ENCODE assay signal across 14 mouse cellular contexts in genomic region chr11:101477552-101478211, GRCm38 (mm10). TPM values are rescaled to one million over a fixed set of nuclear protein-coding genes. Genes with fewer than 3 reads are reported as not detected.
DNase-seq lines count a peak whose midpoint lies in the region; ATAC-seq and TF ChIP-seq lines count a peak whose summit lies in the region.
"Had no signal": no experiment of that assay in that cellular context is flagged by ENCODE, and none has a peak within 500 bp of the region (broad histone marks: within the 10 kb centered on the region; RNA-seq: fewer than 3 reads in every experiment).

No protein-coding gene starts in this region.

- H3K27me3 ChIP-seq in intestine, embryonic 14.5 days (replicated peaks; ENCODE audit: control insufficient read depth, insufficient read depth, low read length): no peaks in the 10 kb centered on the region
- no peaks in the 10 kb centered on the region for H3K27me3 ChIP-seq in intestine, postnatal 0 days (replicated peaks; ENCODE audit: control insufficient read depth, insufficient read depth, low read length)
- H3K27me3 ChIP-seq in forebrain, embryonic 11.5 days (ENCODE audit: control insufficient read depth, insufficient read depth, low read length): no peaks in the 10 kb centered on the region
- H3K27me3 ChIP-seq in hindbrain, postnatal 0 days (ENCODE audit: insufficient read depth, low read length): no peaks in the 10 kb centered on the region
- H3K27me3 ChIP-seq in neural tube, embryonic 13.5 days: no peaks in the 10 kb centered on the region

- no peaks in the 10 kb centered on the region for H3K9me3 ChIP-seq in intestine, embryonic 14.5 days (ENCODE audit: control insufficient read depth, low read length)
- H3K9me3 ChIP-seq in intestine, postnatal 0 days (ENCODE audit: control insufficient read depth): no peaks in the 10 kb centered on the region
- no peaks in the 10 kb centered on the region for H3K9me3 ChIP-seq in forebrain, embryonic 11.5 days (ENCODE audit: control insufficient read depth, low read length)
- no peaks in the 10 kb centered on the region for H3K9me3 ChIP-seq in hindbrain, postnatal 0 days (ENCODE audit: low read length)
- H3K9me3 ChIP-seq in neural tube, embryonic 13.5 days: no peaks in the 10 kb centered on the region

- WGBS in intestine, embryonic 14.5 days: 67% methylated on average over 10 of the region's 10 CpGs
- 77% methylated on average over 10 of the region's 10 CpGs for WGBS in intestine, postnatal 0 days
- WGBS in forebrain, embryonic 11.5 days: 36% methylated on average over 10 of the region's 10 CpGs
- WGBS in hindbrain, postnatal 0 days: 13% methylated on average over 10 of the region's 10 CpGs
- 13% methylated on average over 10 of the region's 10 CpGs for WGBS in neural tube, embryonic 13.5 days
- 76% methylated on average over 10 of the region's 10 CpGs for WGBS in lung, adult 2 months

- H3K9ac ChIP-seq in intestine, embryonic 14.5 days (ENCODE audit: low read length): no peak overlapping the region
- no peak overlapping the region for H3K9ac ChIP-seq in intestine, postnatal 0 days (ENCODE audit: low read depth, low read length)
- peak overlapping the region; percentile 25; the same call in 1 of the 2 replicates for H3K9ac ChIP-seq in forebrain, embryonic 11.5 days (ENCODE audit: low read length)
- no peak overlapping the region for H3K9ac ChIP-seq in hindbrain, postnatal 0 days (replicated peaks; ENCODE audit: low read length)
- no peak overlapping the region for H3K9ac ChIP-seq in neural tube, embryonic 13.5 days

- TF ChIP-seq POLR2A in lung, adult 2 months (IDR thresholded peaks at IDR 0.05; ENCODE audit: borderline replicate concordance, extremely low read depth, low read depth, low read length): no peak

- no peak overlapping the region for H3K4me3 ChIP-seq in intestine, embryonic 14.5 days (ENCODE audit: low read depth, low read length)
- H3K4me3 ChIP-seq in intestine, postnatal 0 days (ENCODE audit: low read depth, low read length): no peak overlapping the region
- H3K4me3 ChIP-seq in forebrain, embryonic 11.5 days (ENCODE audit: low read depth, low read length): no peak overlapping the region
- no peak overlapping the region for H3K4me3 ChIP-seq in hindbrain, postnatal 0 days (ENCODE audit: low read length)
- H3K4me3 ChIP-seq in neural tube, embryonic 13.5 days: no peak overlapping the region
- no peak overlapping the region for H3K4me3 ChIP-seq in lung, adult 2 months (replicated peaks; ENCODE audit: extremely low read depth, low read depth, low read length)
- H3K4me3 ChIP-seq: erythroblast, embryonic 14.5 days had no signal

- TF ChIP-seq CTCF in intestine, postnatal 0 days (IDR thresholded peaks at IDR 0.05; ENCODE audit: low read depth): no peak
- TF ChIP-seq CTCF in hindbrain, postnatal 0 days (IDR thresholded peaks at IDR 0.05; ENCODE audit: low read depth): peak; percentile 1; the same call in 1 of the 2 replicates
- no peak for TF ChIP-seq CTCF in lung, adult 2 months (IDR thresholded peaks at IDR 0.05; ENCODE audit: insufficient read depth, low read length)

- H3K27ac ChIP-seq in intestine, embryonic 14.5 days (ENCODE audit: low read depth): no peak overlapping the region
- no peak overlapping the region for H3K27ac ChIP-seq in intestine, postnatal 0 days (ENCODE audit: low read depth, low read length)
- peak overlapping the region; percentile 93 for H3K27ac ChIP-seq in forebrain, embryonic 11.5 days (ENCODE audit: low read depth, low read length)
- H3K27ac ChIP-seq in hindbrain, postnatal 0 days: peak overlapping the region; percentile 86
- H3K27ac ChIP-seq in neural tube, embryonic 13.5 days (replicated peaks): peak overlapping the region; percentile 90

- ATAC-seq in intestine, embryonic 14.5 days (replicated peaks; ENCODE audit: low FRiP score, low TSS enrichment, low read depth): 0 out of 2 replicates have a peak, but pooled peaks have one; percentile 26
- no peak for ATAC-seq in intestine, postnatal 0 days
- ATAC-seq in forebrain, embryonic 11.5 days (replicated peaks; ENCODE audit: low FRiP score): peak; percentile 80
- peak; percentile 82 for ATAC-seq in hindbrain, postnatal 0 days
- ATAC-seq in neural tube, embryonic 13.5 days (ENCODE audit: low read depth): peak; percentile 79
- no peak for ATAC-seq in megakaryocyte-erythroid progenitor cell, adult 5-6 weeks (replicated peaks; ENCODE audit: low FRiP score, low TSS enrichment, poor library complexity, severe bottlenecking)

- DNase-seq in intestine, embryonic 14.5 days (ENCODE audit: low spot score): no peak
- peak; percentile 78 for DNase-seq in forebrain, embryonic 11.5 days (ENCODE audit: low spot score)
- peak; percentile 84 for DNase-seq in hindbrain, postnatal 0 days (ENCODE audit: low spot score)
- DNase-seq in lung, adult 2 months: no peak
- no peak for DNase-seq in heart, adult 8-10 months (ENCODE audit: low spot score)
- DNase-seq: adrenal gland, postnatal 25 days; cerebellum, adult 8-10 months; liver; lung, postnatal 4 days; thymus, postnatal 14 days had no signal

- no peaks in the 10 kb centered on the region for H3K36me3 ChIP-seq in intestine, embryonic 14.5 days (ENCODE audit: control insufficient read depth, insufficient read depth, low read length)
- H3K36me3 ChIP-seq in intestine, postnatal 0 days (ENCODE audit: control insufficient read depth, insufficient read depth): no peaks in the 10 kb centered on the region
- H3K36me3 ChIP-seq in forebrain, embryonic 11.5 days (ENCODE audit: control insufficient read depth, insufficient read depth, low read length): no peaks in the 10 kb centered on the region
- H3K36me3 ChIP-seq in hindbrain, postnatal 0 days (ENCODE audit: insufficient read depth, low read length): no peaks in the 10 kb centered on the region
- H3K36me3 ChIP-seq in neural tube, embryonic 13.5 days: no peaks in the 10 kb centered on the region

- H3K4me2 ChIP-seq in intestine, embryonic 14.5 days (ENCODE audit: low read length): no peak overlapping the region
- H3K4me2 ChIP-seq in intestine, postnatal 0 days (replicated peaks; ENCODE audit: low read depth): no peak overlapping the region
- H3K4me2 ChIP-seq in forebrain, embryonic 11.5 days (ENCODE audit: low read depth, low read length, severe bottlenecking): peak overlapping the region; percentile 31; the same call in 1 of the 2 replicates
- peak overlapping the region; percentile 18; the same call in 1 of the 2 replicates for H3K4me2 ChIP-seq in hindbrain, postnatal 0 days (ENCODE audit: low read depth, low read length)
- no peak overlapping the region for H3K4me2 ChIP-seq in neural tube, embryonic 13.5 days

- H3K4me1 ChIP-seq in intestine, embryonic 14.5 days (replicated peaks; ENCODE audit: control insufficient read depth, insufficient read depth, low read length): peaks cover 5% of the 10 kb centered on the region; the same call in 1 of the 2 replicates
- H3K4me1 ChIP-seq in intestine, postnatal 0 days (replicated peaks; ENCODE audit: control insufficient read depth, insufficient read depth, low read length): 0 out of 2 replicates have a peak, but pooled peaks cover 5% of the 10 kb centered on the region
- H3K4me1 ChIP-seq in forebrain, embryonic 11.5 days (replicated peaks; ENCODE audit: control insufficient read depth, insufficient read depth, low read length): peaks cover 23% of the 10 kb centered on the region
- H3K4me1 ChIP-seq in hindbrain, postnatal 0 days (ENCODE audit: insufficient read depth, low read length): peaks cover 12% of the 10 kb centered on the region
- peaks cover 38% of the 10 kb centered on the region for H3K4me1 ChIP-seq in neural tube, embryonic 13.5 days (replicated peaks)
- H3K4me1 ChIP-seq in lung, adult 2 months (ENCODE audit: control insufficient read depth, insufficient read depth, low read length): peaks cover 5% of the 10 kb centered on the region

RNA-seq across cellular contexts. Expression of gene Vat1, which starts 11.7 kb away (rescaled TPM):
- polyA plus RNA-seq in intestine, embryonic 14.5 days (2014; fragmentation: Nextera tagmentation; extraction: Ambion mirVana): 50.7 and 60.0 TPM in 2 replicates
- polyA plus RNA-seq in intestine, postnatal 0 days (2015; fragmentation: Nextera tagmentation; extraction: Ambion mirVana): 94.5 and 95.6 TPM in 2 replicates
- 47.0 and 51.4 TPM in 2 replicates for polyA plus RNA-seq in forebrain, embryonic 11.5 days (2014; fragmentation: Nextera tagmentation; extraction: Ambion mirVana)
- total RNA-seq in hindbrain, postnatal 0 days (2014; rRNA removed): 290 and 295 TPM in 2 replicates
- polyA plus RNA-seq in hindbrain, postnatal 0 days (2015; fragmentation: Nextera tagmentation; extraction: Ambion mirVana): 106 and 114 TPM in 2 replicates
- polyA plus RNA-seq in neural tube, embryonic 13.5 days (2015; fragmentation: Nextera tagmentation; extraction: Ambion mirVana): 72.6 and 75.8 TPM in 2 replicates
- polyA plus RNA-seq in lung, adult 2 months (2012; rRNA removed): 224 and 235 TPM in 2 replicates
- total RNA-seq in megakaryocyte-erythroid progenitor cell, adult 5-6 weeks (2014; fragmentation: Nextera tagmentation): 6.5 and 7.4 TPM in 2 replicates
- 3.3 and 5.4 TPM in 2 replicates for total RNA-seq in megakaryocyte-erythroid progenitor cell, adult 5-6 weeks (2017)
- total RNA-seq in heart, adult 8-10 months (2022): 10 to 100 TPM; 20.6 to 23.2 (median 21.8) TPM

RNA-seq across cellular contexts. Expression of gene Rnd2, which starts 12.9 kb away (rescaled TPM):
- polyA plus RNA-seq in intestine, embryonic 14.5 days (2014; fragmentation: Nextera tagmentation; extraction: Ambion mirVana): 15.9 and 16.7 TPM in 2 replicates
- polyA plus RNA-seq in intestine, postnatal 0 days (2015; fragmentation: Nextera tagmentation; extraction: Ambion mirVana): 27.8 and 31.9 TPM in 2 replicates
- 43.5 and 49.0 TPM in 2 replicates for polyA plus RNA-seq in forebrain, embryonic 11.5 days (2014; fragmentation: Nextera tagmentation; extraction: Ambion mirVana)
- 103 and 140 TPM in 2 replicates for total RNA-seq in hindbrain, postnatal 0 days (2014; rRNA removed)
- polyA plus RNA-seq in hindbrain, postnatal 0 days (2015; fragmentation: Nextera tagmentation; extraction: Ambion mirVana): 143 and 154 TPM in 2 replicates
- 80.5 and 83.0 TPM in 2 replicates for polyA plus RNA-seq in neural tube, embryonic 13.5 days (2015; fragmentation: Nextera tagmentation; extraction: Ambion mirVana)
- 14.8 and 17.7 TPM in 2 replicates for polyA plus RNA-seq in lung, adult 2 months (2012; rRNA removed)
- 1.6 and 7.2 TPM in 2 replicates for total RNA-seq in megakaryocyte-erythroid progenitor cell, adult 5-6 weeks (2014; fragmentation: Nextera tagmentation)
- total RNA-seq in megakaryocyte-erythroid progenitor cell, adult 5-6 weeks (2017): 3.5 and 3.8 TPM in 2 replicates
- total RNA-seq in heart, adult 8-10 months (2022): 1 to 10 TPM; 5.3 to 7.5 (median 6.2) TPM

RNA-seq across cellular contexts. Expression of gene Ifi35, which starts 29.5 kb away (rescaled TPM):
- 16.9 and 18.3 TPM in 2 replicates for polyA plus RNA-seq in intestine, embryonic 14.5 days (2014; fragmentation: Nextera tagmentation; extraction: Ambion mirVana)
- polyA plus RNA-seq in intestine, postnatal 0 days (2015; fragmentation: Nextera tagmentation; extraction: Ambion mirVana): 100 and 102 TPM in 2 replicates
- 3.8 and 3.9 TPM in 2 replicates for polyA plus RNA-seq in forebrain, embryonic 11.5 days (2014; fragmentation: Nextera tagmentation; extraction: Ambion mirVana)
- 3.9 and 4.2 TPM in 2 replicates for total RNA-seq in hindbrain, postnatal 0 days (2014; rRNA removed)
- 5.3 and 5.8 TPM in 2 replicates for polyA plus RNA-seq in hindbrain, postnatal 0 days (2015; fragmentation: Nextera tagmentation; extraction: Ambion mirVana)
- polyA plus RNA-seq in neural tube, embryonic 13.5 days (2015; fragmentation: Nextera tagmentation; extraction: Ambion mirVana): 3.6 and 3.8 TPM in 2 replicates
- polyA plus RNA-seq in lung, adult 2 months (2012; rRNA removed): 57.9 and 76.4 TPM in 2 replicates
- total RNA-seq in megakaryocyte-erythroid progenitor cell, adult 5-6 weeks (2014; fragmentation: Nextera tagmentation): 35.5 and 44.1 TPM in 2 replicates
- 31.7 and 33.5 TPM in 2 replicates for total RNA-seq in megakaryocyte-erythroid progenitor cell, adult 5-6 weeks (2017)
- 10 to 100 TPM; 13.4 to 14.6 (median 13.9) TPM for total RNA-seq in heart, adult 8-10 months (2022)

RNA-seq across cellular contexts. Expression of gene Rpl27, which starts 35.6 kb away (rescaled TPM):
- polyA plus RNA-seq in intestine, embryonic 14.5 days (2014; fragmentation: Nextera tagmentation; extraction: Ambion mirVana): 412 and 439 TPM in 2 replicates
- 240 and 241 TPM in 2 replicates for polyA plus RNA-seq in intestine, postnatal 0 days (2015; fragmentation: Nextera tagmentation; extraction: Ambion mirVana)
- 370 and 424 TPM in 2 replicates for polyA plus RNA-seq in forebrain, embryonic 11.5 days (2014; fragmentation: Nextera tagmentation; extraction: Ambion mirVana)
- 535 and 538 TPM in 2 replicates for total RNA-seq in hindbrain, postnatal 0 days (2014; rRNA removed)
- polyA plus RNA-seq in hindbrain, postnatal 0 days (2015; fragmentation: Nextera tagmentation; extraction: Ambion mirVana): 276 and 282 TPM in 2 replicates
- 303 and 315 TPM in 2 replicates for polyA plus RNA-seq in neural tube, embryonic 13.5 days (2015; fragmentation: Nextera tagmentation; extraction: Ambion mirVana)
- polyA plus RNA-seq in lung, adult 2 months (2012; rRNA removed): 221 and 297 TPM in 2 replicates
- total RNA-seq in megakaryocyte-erythroid progenitor cell, adult 5-6 weeks (2014; fragmentation: Nextera tagmentation): 1,243 and 1,644 TPM in 2 replicates
- total RNA-seq in megakaryocyte-erythroid progenitor cell, adult 5-6 weeks (2017): 3,990 and 4,375 TPM in 2 replicates
- total RNA-seq in heart, adult 8-10 months (2022): 10 to 100 TPM; 29.2 to 41.5 (median 39.2) TPM

RNA-seq across cellular contexts. Expression of gene Ptges3l, which starts 52.5 kb away (rescaled TPM):
- polyA plus RNA-seq in intestine, embryonic 14.5 days (2014; fragmentation: Nextera tagmentation; extraction: Ambion mirVana): 16.3 and 17.9 TPM in 2 replicates
- polyA plus RNA-seq in intestine, postnatal 0 days (2015; fragmentation: Nextera tagmentation; extraction: Ambion mirVana): 7.0 and 7.8 TPM in 2 replicates
- 1.6 and 2.7 TPM in 2 replicates for polyA plus RNA-seq in forebrain, embryonic 11.5 days (2014; fragmentation: Nextera tagmentation; extraction: Ambion mirVana)
- 0.31 and 0.58 TPM in 2 replicates for total RNA-seq in hindbrain, postnatal 0 days (2014; rRNA removed)
- polyA plus RNA-seq in hindbrain, postnatal 0 days (2015; fragmentation: Nextera tagmentation; extraction: Ambion mirVana): 3.8 and 4.6 TPM in 2 replicates
- polyA plus RNA-seq in neural tube, embryonic 13.5 days (2015; fragmentation: Nextera tagmentation; extraction: Ambion mirVana): 3.3 and 4.3 TPM in 2 replicates
- 1.7 and 5.3 TPM in 2 replicates for polyA plus RNA-seq in lung, adult 2 months (2012; rRNA removed)
- total RNA-seq in megakaryocyte-erythroid progenitor cell, adult 5-6 weeks (2014; fragmentation: Nextera tagmentation): not detected in 2 replicates
- not detected in 2 replicates for total RNA-seq in megakaryocyte-erythroid progenitor cell, adult 5-6 weeks (2017)
- 10 to 100 TPM; 46.5 to 67.8 (median 61.1) TPM for total RNA-seq in heart, adult 8-10 months (2022)
- polyA plus RNA-seq: erythroblast, embryonic 14.5 days had no signal

Comparison
In these comparisons a context has a peak if more than half of its experiments do, and no peak if none do; other contexts are left out.
1. ATAC-seq: peak in intestine, embryonic 14.5 days (single experiment), forebrain, embryonic 11.5 days (single experiment), hindbrain, postnatal 0 days (single experiment) and neural tube, embryonic 13.5 days (single experiment); none in intestine, postnatal 0 days (single experiment) and megakaryocyte-erythroid progenitor cell, adult 5-6 weeks (single experiment).
2. DNase-seq: peak in forebrain, embryonic 11.5 days (single experiment) and hindbrain, postnatal 0 days (single experiment); none in intestine, embryonic 14.5 days (single experiment), lung, adult 2 months (single experiment) and heart, adult 8-10 months (single experiment).
3. H3K27ac ChIP-seq: peak in forebrain, embryonic 11.5 days (single experiment), hindbrain, postnatal 0 days (single experiment) and neural tube, embryonic 13.5 days (single experiment); none in intestine, embryonic 14.5 days (single experiment) and intestine, postnatal 0 days (single experiment).
4. H3K4me2 ChIP-seq: peak in forebrain, embryonic 11.5 days (single experiment) and hindbrain, postnatal 0 days (single experiment); none in intestine, embryonic 14.5 days (single experiment), intestine, postnatal 0 days (single experiment) and neural tube, embryonic 13.5 days (single experiment).